Mouse (Mus musculus) CH12.LX (cell line): ENCODE data around the gene Cdk5. TPM values are rescaled to one million over a fixed set of nuclear protein-coding genes. Genes with fewer than 3 reads are reported as not detected.
A peak's percentile ranks its signal among the peaks of the same experiment; 100 is the strongest.

Source experiments
- DNase-seq: peaks from one replicate; pipeline ENCODE4 v3.0.0-alpha.2; 2013; ENCODE audit errors: extremely low read depth
- H3K27ac ChIP-seq: 2 replicates; pipeline ENCODE4 v1.5.1; 2012; ENCODE audit warnings: low read depth, mild to moderate bottlenecking, control low read depth, moderate library complexity; ENCODE audit not compliant: insufficient read depth
- H3K27me3 ChIP-seq: replicated peaks from 2 replicates; pipeline ENCODE3; 2012; ENCODE audit warnings: inconsistent platforms
- H3K36me3 ChIP-seq, 2 experiments: replicated peaks in 1 of 2; 2 replicates each; pipeline versions ENCODE3 to v1.6.1; 2012; ENCODE audit warnings: inconsistent platforms in 1 of 2, low read length in 1 of 2, mild to moderate bottlenecking in 1 of 2, mixed read lengths in 1 of 2, moderate library complexity in 1 of 2; ENCODE audit not compliant: control insufficient read depth in 1 of 2, insufficient read depth in 1 of 2
- H3K4me1 ChIP-seq, 2 experiments: 2 replicates each; pipeline ENCODE4 v1.6.1; 2012; ENCODE audit warnings: inconsistent platforms in 1 of 2, moderate library complexity in 1 of 2; ENCODE audit not compliant: insufficient read depth in 2 of 2, control insufficient read depth in 1 of 2
- H3K4me2 ChIP-seq: 2 replicates; pipeline ENCODE4 v1.6.1; 2012; ENCODE audit warnings: low read depth, mild to moderate bottlenecking, control low read depth; ENCODE audit not compliant: poor library complexity, insufficient read depth, severe bottlenecking
- H3K4me3 ChIP-seq, 3 experiments: fragments of 150-350 bp in 1 of 3; sonication (generic) in 1 of 3; replicated peaks in 1 of 3; 2 replicates each; pipeline versions ENCODE3 to v1.5.1; 2011 to 2012; ENCODE audit warnings: low read depth in 2 of 3, low read length in 2 of 3, mild to moderate bottlenecking in 2 of 3, moderate library complexity in 2 of 3, control low read depth in 1 of 3, improper control_type of control experiment in 1 of 3, inconsistent platforms in 1 of 3, mixed read lengths in 1 of 3; ENCODE audit not compliant: poor library complexity in 1 of 3
- H3K79me2 ChIP-seq: replicated peaks from 2 replicates; pipeline ENCODE4 v1.6.1; 2012; ENCODE audit warnings: mild to moderate bottlenecking, moderate library complexity; ENCODE audit not compliant: control insufficient read depth, poor library complexity, insufficient read depth, severe bottlenecking; ENCODE audit errors: extremely low read depth
- H3K9ac ChIP-seq: 2 replicates; pipeline ENCODE4 v1.6.1; 2012; ENCODE audit warnings: low read depth, mild to moderate bottlenecking, control low read depth, moderate library complexity; ENCODE audit not compliant: insufficient read depth
- H3K9me3 ChIP-seq: replicated peaks from 2 replicates; pipeline ENCODE3; 2012; ENCODE audit warnings: low read length, inconsistent platforms, mixed read lengths
- BHLHE40 ChIP-seq: IDR thresholded peaks from 2 replicates; pipeline ENCODE4 v1.6.1; 2011; ENCODE audit warnings: mild to moderate bottlenecking, low read depth, low read length, improper control_type of control experiment
- CHD1 ChIP-seq: IDR thresholded peaks from 2 replicates; pipeline ENCODE4 v1.6.1; 2012; ENCODE audit warnings: low read depth, low read length, improper control_type of control experiment, inconsistent platforms
- CTCF ChIP-seq, 2 experiments: IDR thresholded peaks in 1 of 2; conservative IDR thresholded peaks in 1 of 2; 2 replicates each; pipeline ENCODE4 v1.5.1; 2011 to 2012; ENCODE audit warnings: low read depth in 2 of 2, low read length in 2 of 2, improper control_type of control experiment in 1 of 2, inconsistent platforms in 1 of 2, mild to moderate bottlenecking in 1 of 2, moderate library complexity in 1 of 2
- E2F4 ChIP-seq: IDR thresholded peaks from 2 replicates; pipeline ENCODE4 v1.6.1; 2011; ENCODE audit warnings: low read depth, low read length, improper control_type of control experiment; ENCODE audit not compliant: insufficient replicate concordance
- EP300 ChIP-seq: IDR thresholded peaks from 2 replicates; pipeline ENCODE4 v1.6.1; 2011; ENCODE audit warnings: low read length, improper control_type of control experiment
- JUN ChIP-seq: IDR thresholded peaks from 2 replicates; pipeline ENCODE4 v1.6.1; 2011; ENCODE audit warnings: low read depth, mild to moderate bottlenecking, low read length, improper control_type of control experiment, moderate library complexity; ENCODE audit not compliant: insufficient read depth
- JUND ChIP-seq: conservative IDR thresholded peaks from 2 replicates; pipeline ENCODE4 v1.6.1; 2011; ENCODE audit warnings: low read depth, low read length, improper control_type of control experiment
- MAX ChIP-seq: IDR thresholded peaks from 2 replicates; pipeline ENCODE4 v1.6.1; 2011; ENCODE audit warnings: low read length, improper control_type of control experiment
- MXI1 ChIP-seq: IDR thresholded peaks from 2 replicates; pipeline ENCODE4 v1.6.1; 2011; ENCODE audit warnings: mild to moderate bottlenecking, low read depth, low read length, improper control_type of control experiment
- NELFE ChIP-seq: IDR thresholded peaks from 2 replicates; pipeline ENCODE4 v1.6.1; 2011; ENCODE audit warnings: low read depth, low read length, improper control_type of control experiment
- NRF1 ChIP-seq: IDR thresholded peaks from 2 replicates; pipeline ENCODE4 v1.6.1; 2014; ENCODE audit warnings: low read depth, mild to moderate bottlenecking, inconsistent platforms, low read length, improper control_type of control experiment, moderate library complexity
- PAX5 ChIP-seq: IDR thresholded peaks from 2 replicates; pipeline ENCODE4 v1.6.1; 2012; ENCODE audit warnings: low read length, inconsistent platforms, mixed read lengths
- POLR2A ChIP-seq: IDR thresholded peaks from 2 replicates; pipeline ENCODE4 v1.6.1; 2011; ENCODE audit warnings: low read depth, mild to moderate bottlenecking, improper control_type of control experiment, low read length
- RAD21 ChIP-seq: IDR thresholded peaks from 2 replicates; pipeline ENCODE4 v1.6.1; 2011; ENCODE audit warnings: low read depth, mild to moderate bottlenecking, low read length, improper control_type of control experiment, moderate library complexity
- SIN3A ChIP-seq: IDR thresholded peaks from 2 replicates; pipeline ENCODE4 v1.6.1; 2012; ENCODE audit warnings: low read length, improper control_type of control experiment, inconsistent platforms
- TBP ChIP-seq: conservative IDR thresholded peaks from 2 replicates; pipeline ENCODE4 v1.6.1; 2011; ENCODE audit warnings: low read depth, low read length, improper control_type of control experiment
- UBTF ChIP-seq: IDR thresholded peaks from 2 replicates; pipeline ENCODE4 v1.6.1; 2012; ENCODE audit warnings: low read depth, mild to moderate bottlenecking, inconsistent platforms, low read length, improper control_type of control experiment, moderate library complexity
- USF2 ChIP-seq: conservative IDR thresholded peaks from 2 replicates; pipeline ENCODE4 v1.6.1; 2011; ENCODE audit warnings: low read depth, low read length, improper control_type of control experiment
- ZC3H11A ChIP-seq: IDR thresholded peaks from 2 replicates; pipeline ENCODE4 v1.6.1; 2012; ENCODE audit warnings: low read depth, mild to moderate bottlenecking, inconsistent platforms, low read length, improper control_type of control experiment
- dilution Hi-C: fragments of 300-500 bp; cut with MboI; formaldehyde crosslinking; loops from 2 replicates; pipeline ENCODE4 v1.14.3; 2020; ENCODE audit warnings: low sequenced_read_pairs; ENCODE audit not compliant: extremely low pct_unique_long_range_greater_than_20kb, extremely low pct_ligation_motif_present
- in situ Hi-C: fragments of 300-500 bp; cut with MboI; formaldehyde crosslinking; loops from 3 replicates; pipeline ENCODE4 v1.14.3; 2019; ENCODE audit warnings: low sequenced_read_pairs, low pct_ligation_motif_present, low pct_unique_long_range_greater_than_20kb, mixed read lengths
- polyA plus RNA-seq: library from polyadenylated mRNA; unstranded; fragments of >175 nt; gene quantifications from 2 replicates; pipeline ENCODE4 v1.2.1, GENCODE M21; 2012; ENCODE audit warnings: low read depth; ENCODE audit not compliant: insufficient read length
- total RNA-seq, 2 experiments: library from RNA; depleted of rRNA; stranded (reverse); fragments of 300-350 nt in 1 of 2; fragments of >200 nt in 1 of 2; gene quantifications; 2 replicates each; pipeline ENCODE4 v1.2.3; 2012 to 2014

Gene Cdk5
- total and polyA plus RNA-seq, 3 experiments: 7.4 to 26.6 (median 12.1) TPM

DNA sequence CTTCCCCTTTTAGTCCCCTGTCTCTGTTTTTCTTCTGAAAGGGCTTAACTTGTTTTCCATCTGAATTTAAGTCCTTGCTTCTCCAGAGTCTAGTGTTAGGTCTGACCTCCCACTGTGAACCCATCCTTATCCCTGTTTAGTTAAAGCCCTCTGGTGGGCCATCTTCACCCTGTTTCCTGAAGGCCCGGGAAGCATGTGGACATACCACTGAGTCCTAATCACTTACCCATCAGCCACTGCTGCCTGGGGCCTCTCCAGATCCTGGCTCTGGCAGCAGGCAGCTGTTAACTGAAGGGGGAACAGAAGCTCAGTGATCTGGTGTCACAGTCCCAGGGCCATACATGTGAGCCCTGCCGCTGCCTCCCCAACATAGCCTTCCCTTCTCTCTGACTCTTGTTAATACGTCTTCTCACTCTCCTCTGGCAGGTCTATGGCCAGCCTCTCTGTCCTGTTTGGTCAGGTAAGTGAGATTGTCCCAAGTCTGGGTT is 17.9 kb downstream of the Cdk5 start:
- peaks cover 63 to 97% of the 10 kb centered on the region in 2 experiments for H3K36me3 ChIP-seq
- in situ Hi-C loops: no loop called here
- no peaks in the 10 kb centered on the region for H3K27me3 ChIP-seq
- no peaks in the 10 kb centered on the region for H3K79me2 ChIP-seq
- H3K4me1 ChIP-seq: peaks cover 0 to 13% of the 10 kb centered on the region in 2 experiments; a peak in 2 of 4 replicates
- dilution Hi-C loops: no loop called here
- DNase-seq: no peak
- TF ChIP-seq RAD21: no peak
- no peak for TF ChIP-seq POLR2A
- TF ChIP-seq JUN: no peak
- TF ChIP-seq E2F4: no peak
- no peak for TF ChIP-seq NRF1
- H3K9me3 ChIP-seq: no peaks in the 10 kb centered on the region
- H3K4me2 ChIP-seq: no peak overlapping the region
- H3K4me3 ChIP-seq: no peak overlapping the region
- no peak overlapping the region for H3K9ac ChIP-seq
- H3K27ac ChIP-seq: no peak overlapping the region

DNA sequence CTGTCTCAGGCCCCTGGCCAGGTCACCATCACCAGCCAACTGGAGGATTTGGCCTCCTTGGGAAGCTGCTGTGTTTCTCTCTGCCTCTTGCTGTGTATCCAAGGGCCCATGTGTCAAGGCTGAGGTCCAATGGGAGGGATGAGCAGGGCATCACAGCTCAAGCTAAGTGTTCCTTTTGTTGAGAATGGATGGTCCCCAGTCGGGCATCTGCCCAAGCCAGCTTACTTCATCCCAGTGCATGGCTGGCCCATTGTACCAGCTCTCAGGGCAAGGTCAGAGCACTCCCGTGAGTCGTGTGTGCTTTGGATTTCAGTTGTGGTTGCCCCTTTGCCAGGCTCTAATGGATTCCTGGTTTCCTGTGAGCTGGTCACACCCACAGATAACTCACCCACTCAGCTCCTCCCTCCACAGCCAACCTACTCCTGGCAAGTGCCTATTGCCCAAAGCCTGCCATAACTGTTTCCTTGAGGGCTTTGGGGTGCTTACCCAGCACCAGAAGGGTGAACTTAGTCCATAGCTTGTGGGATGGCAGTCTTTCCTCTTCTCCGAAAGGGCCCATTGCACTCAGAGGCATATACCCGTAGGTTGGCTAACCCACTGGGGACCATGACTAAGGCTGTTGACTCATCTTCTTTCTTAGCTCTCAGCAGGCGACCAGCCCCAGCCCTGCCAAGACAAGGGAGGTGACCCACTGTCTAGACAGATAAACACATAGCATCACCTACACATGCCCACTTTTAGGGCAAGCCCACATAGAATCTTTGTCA is 18.6 kb downstream of the Cdk5 start:
- no peaks in the 10 kb centered on the region for H3K27me3 ChIP-seq
- DNase-seq: peak; percentile 34
- H3K4me2 ChIP-seq: no peak overlapping the region
- H3K4me1 ChIP-seq: peaks cover 0 to 13% of the 10 kb centered on the region in 2 experiments; a peak in 2 of 4 replicates
- dilution Hi-C loops (no loop called here), in situ Hi-C loops (no loop called here)
- peaks cover 64 to 98% of the 10 kb centered on the region in 2 experiments for H3K36me3 ChIP-seq
- H3K9me3 ChIP-seq: no peaks in the 10 kb centered on the region
- TF ChIP-seq EP300: no peak
- no peak for TF ChIP-seq SIN3A
- no peak for TF ChIP-seq BHLHE40
- TF ChIP-seq MXI1: no peak
- no peak for TF ChIP-seq PAX5
- no peak for TF ChIP-seq JUND
- no peak for TF ChIP-seq USF2
- no peak overlapping the region for H3K9ac ChIP-seq
- H3K79me2 ChIP-seq: no peaks in the 10 kb centered on the region
- H3K4me3 ChIP-seq: no peak overlapping the region
- H3K27ac ChIP-seq: no peak overlapping the region

DNA sequence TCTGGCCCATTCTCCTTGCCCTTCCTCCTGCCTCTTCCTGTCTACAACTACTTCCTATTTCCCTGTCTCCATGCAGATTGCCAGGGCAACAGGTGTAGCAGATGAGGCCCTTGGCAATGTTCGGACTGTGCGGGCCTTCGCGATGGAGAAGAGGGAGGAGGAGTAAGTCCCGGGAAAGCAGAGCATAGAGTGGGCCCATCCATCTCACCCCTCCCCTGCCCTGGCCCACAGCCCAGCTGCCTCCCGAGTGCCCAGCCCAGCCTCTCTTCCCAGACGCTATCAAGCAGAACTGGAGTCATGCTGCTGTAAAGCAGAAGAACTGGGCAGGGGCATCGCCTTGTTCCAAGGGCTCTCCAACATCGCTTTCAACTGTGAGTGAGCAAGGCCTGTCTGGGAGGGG is 21.4 kb downstream of the Cdk5 start:
- Histone ChIP-seq H3K4me3 (no peak overlapping the region), H3K27me3 (no peaks in the 10 kb centered on the region), H3K4me1 (peaks cover 6 to 27% of the 10 kb centered on the region in 2 experiments), H3K9ac (no peak overlapping the region), H3K79me2 (no peaks in the 10 kb centered on the region), H3K4me2 (no peak overlapping the region), H3K36me3 (peaks cover 44 to 82% of the 10 kb centered on the region in 2 experiments), H3K27ac (no peak overlapping the region), H3K9me3 (no peaks in the 10 kb centered on the region)
- TF ChIP-seq NELFE (no peak), MAX (no peak), CHD1 (no peak), ZC3H11A (no peak), TBP (no peak), UBTF (no peak), CTCF (conservative IDR thresholded peaks at IDR 0.05 in 1 of 2, IDR thresholded peaks at IDR 0.05 in 1 of 2; ENCODE audit: low read depth in 2 of 2, low read length in 2 of 2) (no peak)
- in situ Hi-C loops: no loop called here
- no peak for DNase-seq
- dilution Hi-C loops: no loop called here
